Mouse (Mus musculus) midbrain, embryonic 14.5 days (tissue): ENCODE data around the gene Dlg2. TPM values are rescaled to one million over a fixed set of nuclear protein-coding genes. Genes with fewer than 3 reads are reported as not detected.
A peak's percentile ranks its signal among the peaks of the same experiment; 100 is the strongest.

Source experiments
- ATAC-seq: fragments of 200-750 bp; cut with Nextera tagmentation; 2 replicates; pipeline ENCODE4 v1.8.0; 2017; ENCODE audit warnings: moderate number of reproducible peaks, moderate library complexity; ENCODE audit not compliant: low FRiP score, low TSS enrichment
- DNase-seq: peaks from one replicate; pipeline ENCODE4 v3.0.0-alpha.2; 2015
- H3K27ac ChIP-seq: fragments of 300-500 bp; sonication (generic); replicated peaks from 2 replicates; pipeline ENCODE4 v1.5.1; 2014; ENCODE audit warnings: mild to moderate bottlenecking, low read depth, low read length, moderate library complexity
- H3K27me3 ChIP-seq: fragments of 300-500 bp; sonication (generic); 2 replicates; pipeline ENCODE4 v1.6.1; 2014; ENCODE audit warnings: low read length, control low read depth, mixed read lengths; ENCODE audit not compliant: control insufficient read depth, insufficient read depth
- H3K36me3 ChIP-seq: fragments of 300-500 bp; sonication (generic); 2 replicates; pipeline ENCODE4 v1.6.1; 2014; ENCODE audit warnings: low read length, control low read depth; ENCODE audit not compliant: control insufficient read depth, insufficient read depth
- H3K4me1 ChIP-seq: fragments of 300-500 bp; sonication (generic); 2 replicates; pipeline ENCODE4 v1.6.1; 2014; ENCODE audit warnings: mild to moderate bottlenecking, antibody characterized with exemption, low read length, control low read depth; ENCODE audit not compliant: control insufficient read depth, insufficient read depth
- H3K4me2 ChIP-seq: fragments of 300-500 bp; sonication (generic); 2 replicates; pipeline ENCODE4 v1.6.1; 2014; ENCODE audit warnings: mild to moderate bottlenecking, low read length, moderate library complexity
- H3K4me3 ChIP-seq: fragments of 300-500 bp; sonication (generic); replicated peaks from 2 replicates; pipeline ENCODE4 v1.5.1; 2014; ENCODE audit warnings: low read depth, low read length
- H3K9ac ChIP-seq: fragments of 300-500 bp; sonication (generic); replicated peaks from 2 replicates; pipeline ENCODE4 v1.6.1; 2014; ENCODE audit warnings: mild to moderate bottlenecking, low read length, moderate library complexity
- H3K9me3 ChIP-seq: fragments of 300-500 bp; sonication (generic); 2 replicates; pipeline ENCODE4 v1.6.1; 2016; ENCODE audit warnings: low read length, control low read depth, mixed read lengths; ENCODE audit not compliant: control insufficient read depth
- WGBS: fragments of 180-500 bp; shearing (Covaris S2); extraction: QIAGEN DNeasy Blood & Tissue Kit; methylation state at CpG from one replicate; pipeline ENCODE4 v1.1.7; 2014; 5-methylcytosine and 5-hydroxymethylcytosine counted together
- polyA plus RNA-seq: library from polyadenylated mRNA; unstranded; fragments of >200 nt; fragmentation: Nextera tagmentation; extraction: Ambion mirVana; gene quantifications from 2 replicates; pipeline ENCODE4 v1.2.1, GENCODE M21; 2014

The Dlg2 gene
- polyA plus RNA-seq, 1 experiment from 2014 or later, result 19.3 TPM

GRCm38 (mm10) chr7:92323710-92324109, 1847.2 kb downstream of the Dlg2 start:
- WGBS, result 42% methylated on average over 4 of the region's 4 CpGs
- H3K9ac ChIP-seq, result no peak overlapping the region
- 0 out of 2 replicates have a peak, but pooled peaks cover 3% of the 10 kb centered on the region for H3K4me1 ChIP-seq
- ATAC-seq, result no peak
- peak; percentile 69 for DNase-seq
- H3K4me3 ChIP-seq, result no peak overlapping the region
- H3K27ac ChIP-seq, result no peak overlapping the region
- no peaks in the 10 kb centered on the region for H3K9me3 ChIP-seq
- H3K27me3 ChIP-seq, result no peaks in the 10 kb centered on the region
- no peaks in the 10 kb centered on the region for H3K36me3 ChIP-seq
- H3K4me2 ChIP-seq, result no peak overlapping the region

- DNase-seq, result no peak
- Histone ChIP-seq H3K4me3 (no peak overlapping the region), H3K4me1 (no peaks in the 10 kb centered on the region), H3K36me3 (no peaks in the 10 kb centered on the region), H3K27ac (no peak overlapping the region), H3K9me3 (no peaks in the 10 kb centered on the region), H3K4me2 (no peak overlapping the region), H3K9ac (no peak overlapping the region), H3K27me3 (no peaks in the 10 kb centered on the region)
- WGBS, result 78% methylated on average over 2 of the region's 2 CpGs
- ATAC-seq, result no peak
These were observed 1850.9 kb downstream of the Dlg2 start for GRCm38 (mm10) chr7:92327343-92327896.

- Histone ChIP-seq H3K4me1 (no peaks in the 10 kb centered on the region), H3K36me3 (no peaks in the 10 kb centered on the region), H3K27ac (no peak overlapping the region), H3K9me3 (no peaks in the 10 kb centered on the region), H3K4me2 (no peak overlapping the region), H3K9ac (no peak overlapping the region), H3K4me3 (no peak overlapping the region), H3K27me3 (no peaks in the 10 kb centered on the region)
- DNase-seq (no peak), ATAC-seq (no peak)
- WGBS, result 61% methylated on average over 5 of the region's 5 CpGs
These were observed 1856.9 kb downstream of the Dlg2 start for GRCm38 (mm10) chr7:92333220-92333898.

DNA sequence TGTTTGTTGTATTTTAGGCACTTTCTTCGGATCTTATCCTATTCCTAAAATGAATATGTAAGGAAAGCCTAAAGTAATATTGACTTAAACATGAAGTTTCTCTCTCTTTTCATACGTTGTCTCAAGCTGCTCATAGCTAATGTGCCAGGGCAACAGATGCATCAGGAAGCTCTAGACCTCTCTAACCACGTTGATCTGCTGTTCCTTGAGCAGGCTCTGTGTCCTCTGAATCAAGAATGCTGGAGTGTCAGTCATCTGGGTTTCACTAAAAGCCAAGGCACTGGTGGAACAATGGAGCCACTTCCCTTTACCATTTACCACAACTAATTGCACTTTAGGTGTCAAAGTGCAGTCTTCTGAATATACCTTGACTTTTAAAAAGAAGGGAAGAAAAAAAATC, 1880.1 kb downstream of the Dlg2 start:
- Histone ChIP-seq H3K4me1 (no peaks in the 10 kb centered on the region), H3K4me2 (no peak overlapping the region), H3K4me3 (no peak overlapping the region), H3K27ac (no peak overlapping the region), H3K27me3 (no peaks in the 10 kb centered on the region), H3K9me3 (no peaks in the 10 kb centered on the region), H3K36me3 (no peaks in the 10 kb centered on the region), H3K9ac (no peak overlapping the region)
- WGBS, result 78% methylated on average over 3 of the region's 3 CpGs
- no peak for DNase-seq
- no peak for ATAC-seq

GRCm38 (mm10) chr7:92363386-92363785, 1886.9 kb downstream of the Dlg2 start:
- no peak for DNase-seq
- no peaks in the 10 kb centered on the region for H3K36me3 ChIP-seq
- H3K4me3 ChIP-seq, result no peak overlapping the region
- H3K9ac ChIP-seq, result no peak overlapping the region
- H3K4me1 ChIP-seq, result no peaks in the 10 kb centered on the region
- no peak overlapping the region for H3K4me2 ChIP-seq
- 86% methylated on average over 3 of the region's 3 CpGs for WGBS
- no peaks in the 10 kb centered on the region for H3K9me3 ChIP-seq
- no peak for ATAC-seq
- no peak overlapping the region for H3K27ac ChIP-seq
- H3K27me3 ChIP-seq, result no peaks in the 10 kb centered on the region

DNA sequence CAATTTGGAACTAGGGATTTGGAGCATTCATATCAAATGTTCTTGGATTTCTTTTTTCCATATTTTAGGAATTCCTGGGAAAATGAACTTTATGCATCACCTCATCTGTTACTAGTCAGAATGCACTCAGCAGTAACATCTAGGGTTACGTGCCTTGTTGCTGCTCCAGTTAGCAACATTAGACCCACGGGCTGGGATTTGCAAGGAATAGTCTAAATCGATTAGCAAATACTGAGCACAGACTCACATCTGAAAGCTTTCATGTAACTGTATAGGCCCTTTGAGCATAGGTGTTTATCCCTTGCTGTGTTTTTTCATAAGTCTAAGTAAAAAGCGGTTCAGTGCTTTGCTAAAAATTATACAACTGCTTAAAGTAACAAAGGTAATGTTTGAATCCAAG, 1887.3 kb downstream of the Dlg2 start:
- no peak for ATAC-seq
- Histone ChIP-seq H3K27me3 (no peaks in the 10 kb centered on the region), H3K9me3 (no peaks in the 10 kb centered on the region), H3K4me1 (no peaks in the 10 kb centered on the region), H3K4me3 (no peak overlapping the region), H3K27ac (no peak overlapping the region), H3K4me2 (no peak overlapping the region), H3K9ac (no peak overlapping the region), H3K36me3 (no peaks in the 10 kb centered on the region)
- 91% methylated on average over 4 of the region's 4 CpGs for WGBS
- DNase-seq, result no peak

DNA sequence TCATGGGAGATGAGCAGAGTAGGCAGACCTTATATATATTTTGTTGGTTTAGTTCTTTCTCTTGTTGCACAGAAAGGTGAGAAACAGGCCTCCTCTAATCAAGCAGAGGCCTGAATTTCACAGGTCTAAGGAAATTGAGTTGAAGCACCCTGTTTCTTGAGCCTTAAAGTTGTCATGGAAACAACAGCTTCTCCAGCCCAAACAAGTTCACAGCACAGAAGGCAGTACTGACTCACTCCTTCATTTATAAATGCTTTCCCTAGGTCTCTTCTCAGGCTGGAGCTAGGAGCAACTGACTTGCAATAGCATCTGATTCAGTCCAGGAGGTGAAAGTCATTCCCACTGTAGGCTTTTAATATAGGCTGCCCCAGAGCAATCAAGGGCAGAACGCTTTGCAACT, 1890.6 kb downstream of the Dlg2 start:
- Histone ChIP-seq H3K9me3 (no peaks in the 10 kb centered on the region), H3K27me3 (no peaks in the 10 kb centered on the region), H3K9ac (no peak overlapping the region), H3K27ac (no peak overlapping the region), H3K4me2 (no peak overlapping the region), H3K4me3 (no peak overlapping the region), H3K4me1 (no peaks in the 10 kb centered on the region), H3K36me3 (no peaks in the 10 kb centered on the region)
- DNase-seq, result no peak
- 95% methylated on average over 1 of the region's 1 CpGs for WGBS
- ATAC-seq, result no peak

- DNase-seq (no peak), ATAC-seq (no peak)
- Histone ChIP-seq H3K27ac (no peak overlapping the region), H3K27me3 (no peaks in the 10 kb centered on the region), H3K9me3 (no peaks in the 10 kb centered on the region), H3K4me1 (no peaks in the 10 kb centered on the region), H3K4me3 (no peak overlapping the region), H3K4me2 (no peak overlapping the region), H3K36me3 (no peaks in the 10 kb centered on the region), H3K9ac (no peak overlapping the region)
These were observed 1894.0 kb downstream of the Dlg2 start for GRCm38 (mm10) chr7:92370521-92370920.

DNA sequence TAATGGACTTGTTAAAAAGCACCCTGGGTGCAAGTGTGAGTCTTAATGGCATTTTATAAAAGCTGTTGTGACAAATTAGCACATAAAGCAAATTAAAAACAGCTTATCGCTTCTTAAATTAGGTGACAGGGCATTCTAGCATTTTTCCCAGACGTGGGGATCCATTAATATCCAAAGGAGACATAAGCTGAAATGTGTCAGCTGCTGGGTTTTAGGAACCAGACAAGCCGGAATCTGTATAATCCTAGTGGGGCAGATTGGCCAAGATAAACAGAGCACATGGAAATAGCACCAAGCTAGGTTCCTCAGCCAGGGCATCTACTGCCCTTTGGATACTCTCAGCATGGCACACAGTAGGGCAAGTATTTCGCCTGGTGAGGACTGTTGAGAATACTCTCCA, 1895.2 kb downstream of the Dlg2 start:
- Histone ChIP-seq H3K4me3 (no peak overlapping the region), H3K4me1 (no peaks in the 10 kb centered on the region), H3K27ac (no peak overlapping the region), H3K4me2 (no peak overlapping the region), H3K9ac (no peak overlapping the region), H3K27me3 (no peaks in the 10 kb centered on the region), H3K9me3 (no peaks in the 10 kb centered on the region), H3K36me3 (no peaks in the 10 kb centered on the region)
- ATAC-seq (no peak), DNase-seq (no peak)
- 74% methylated on average over 4 of the region's 4 CpGs for WGBS
